Mouse (Mus musculus): ENCODE measurements at regions not wholly inside any gene's neighbourhood (a gene's known extent, or its start where the extent isn't known, plus 50 kb on each side); places are given as distances from the start of the nearest gene placed in this dataset.

DNA sequence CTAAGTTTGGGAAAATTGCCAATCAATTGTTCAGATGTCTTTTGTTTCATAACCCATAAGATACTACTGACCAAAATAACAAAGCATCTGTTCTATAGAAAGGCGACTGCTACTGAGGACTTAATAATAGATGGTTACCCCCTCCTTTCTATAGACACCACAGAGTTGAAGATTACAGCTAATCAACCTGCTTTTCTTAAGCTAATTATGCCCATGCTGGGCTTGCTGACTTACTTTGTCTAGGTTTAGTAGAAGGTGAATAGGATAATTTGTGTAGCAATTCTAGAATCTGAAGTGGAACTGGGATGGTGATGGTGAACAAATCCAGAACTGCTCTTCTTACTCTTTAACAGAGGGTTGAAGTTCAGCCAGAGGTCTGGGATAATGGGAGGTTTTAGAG, 53.8 kb upstream of the Tbx18 start:
- DNase-seq (ENCODE audit: low spot score), result no peak

DNA sequence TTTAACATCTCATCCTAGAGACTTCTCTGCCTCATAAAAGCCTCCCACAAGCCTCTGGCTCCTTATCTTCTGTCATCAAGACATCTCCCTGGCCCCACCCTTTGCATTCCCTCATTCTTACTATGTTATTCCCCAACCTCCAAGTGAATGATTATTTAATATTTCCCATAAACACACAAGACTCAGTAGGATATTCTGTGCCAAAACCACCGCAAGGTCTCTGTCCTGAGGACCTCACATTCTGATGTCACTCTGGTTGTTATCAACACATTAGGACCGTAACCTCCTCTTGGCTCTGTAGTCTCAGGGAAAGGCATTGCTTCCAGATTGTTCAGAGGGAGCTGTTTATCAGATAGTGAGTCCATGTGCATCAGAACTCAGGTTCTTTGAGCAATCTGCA, 80.7 kb upstream of the Tbx18 start:
- DNase-seq (ENCODE audit: low spot score), result no peak

- DNase-seq (ENCODE audit: low spot score), result no peak
Observed at GRCm38 (mm10) chr9:87822276-87822675, 91.2 kb upstream of the Tbx18 start.

DNA sequence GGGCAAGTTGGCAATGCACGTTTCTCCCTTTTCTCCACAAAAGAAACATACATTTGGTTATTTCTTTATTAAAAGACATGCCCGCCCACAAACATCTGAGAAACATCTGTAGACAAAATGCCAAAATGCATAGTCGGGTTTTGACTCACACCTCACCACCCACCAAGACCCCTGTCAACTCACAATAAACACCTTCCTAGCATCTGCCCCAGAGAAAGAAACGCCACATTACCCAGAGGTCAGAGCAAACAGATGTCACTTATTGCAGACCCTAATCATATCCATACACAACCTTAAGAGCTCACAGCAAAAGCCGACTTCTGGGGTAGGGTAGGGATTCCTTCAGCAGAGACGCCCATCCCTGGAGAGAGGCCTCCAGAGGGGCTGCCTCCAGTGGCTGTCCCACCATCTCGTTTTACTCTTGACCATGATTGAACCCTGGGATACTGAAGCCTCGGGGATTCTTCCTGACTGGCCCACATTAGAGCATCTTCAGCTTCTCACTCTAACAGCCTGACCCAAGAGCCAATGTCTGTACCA, 93.7 kb upstream of the Tbx18 start:
- no peak for DNase-seq (ENCODE audit: low spot score)

DNA sequence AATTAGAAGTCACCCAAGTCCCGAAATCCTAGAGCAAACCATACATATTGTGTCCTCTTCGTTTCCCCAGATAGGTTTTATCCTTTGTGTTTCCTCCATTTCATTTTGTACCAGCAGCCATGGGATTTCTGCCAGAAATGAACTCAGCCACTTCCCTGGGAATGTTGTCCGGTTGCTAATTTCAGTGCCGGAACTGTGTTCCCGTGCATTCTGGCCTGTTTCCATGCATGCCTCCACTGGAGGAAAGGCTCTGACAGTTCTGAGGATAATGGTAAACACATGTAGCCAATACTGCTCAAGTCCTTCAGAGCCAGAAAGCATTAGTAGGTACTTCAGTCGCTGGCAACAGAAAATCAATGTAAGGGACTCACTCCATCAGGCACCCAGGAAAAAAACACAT, 112.8 kb upstream of the Tbx18 start:
- DNase-seq (ENCODE audit: low spot score), result peak; percentile 95

GRCm38 (mm10) chr9:87844453-87844852, 113.4 kb upstream of the Tbx18 start:
- peak; percentile 69 for DNase-seq (ENCODE audit: low spot score)

GRCm38 (mm10) chr9:87848882-87849281, 117.8 kb upstream of the Tbx18 start:
- DNase-seq (ENCODE audit: low spot score), result no peak

DNA sequence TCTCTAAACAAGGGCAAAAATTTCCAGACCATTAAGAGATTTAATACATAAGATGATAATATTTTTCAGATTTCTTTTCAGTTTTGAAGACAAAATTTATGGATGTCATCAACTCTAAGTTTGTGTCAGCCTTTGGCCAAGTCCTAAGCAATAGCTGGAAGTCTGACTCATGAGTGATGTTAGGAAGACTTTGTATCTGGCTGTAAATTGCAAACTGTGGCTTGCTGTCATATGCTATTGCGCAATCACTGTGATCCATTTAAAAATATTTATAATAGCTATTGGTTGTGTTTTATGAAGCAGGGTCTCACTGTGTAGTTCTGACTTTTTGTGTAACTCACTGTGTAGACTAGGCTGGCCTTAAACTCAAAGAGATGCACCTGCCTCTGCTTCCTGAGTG, 119.1 kb upstream of the Tbx18 start:
- DNase-seq (ENCODE audit: low spot score), result peak; percentile 50

DNA sequence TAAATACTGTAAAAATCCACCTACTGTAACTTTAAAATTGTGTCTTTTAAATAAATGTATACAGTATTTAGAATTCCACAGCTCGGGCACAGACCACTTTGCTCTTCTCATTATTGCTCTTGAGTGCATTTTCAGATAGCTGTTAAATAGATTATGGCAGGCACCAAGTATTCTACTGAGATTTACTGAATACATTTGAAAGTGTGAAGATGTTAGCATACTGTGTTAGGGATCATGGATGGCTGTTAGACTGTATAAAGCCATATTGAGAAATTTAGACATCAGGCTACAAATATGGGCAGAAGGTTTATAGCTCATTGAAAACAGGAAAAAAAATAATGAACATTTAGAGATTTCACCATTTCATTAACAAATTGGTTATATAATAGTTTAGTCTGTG, 130.5 kb upstream of the Tbx18 start:
- no peak for DNase-seq (ENCODE audit: low spot score)

DNA sequence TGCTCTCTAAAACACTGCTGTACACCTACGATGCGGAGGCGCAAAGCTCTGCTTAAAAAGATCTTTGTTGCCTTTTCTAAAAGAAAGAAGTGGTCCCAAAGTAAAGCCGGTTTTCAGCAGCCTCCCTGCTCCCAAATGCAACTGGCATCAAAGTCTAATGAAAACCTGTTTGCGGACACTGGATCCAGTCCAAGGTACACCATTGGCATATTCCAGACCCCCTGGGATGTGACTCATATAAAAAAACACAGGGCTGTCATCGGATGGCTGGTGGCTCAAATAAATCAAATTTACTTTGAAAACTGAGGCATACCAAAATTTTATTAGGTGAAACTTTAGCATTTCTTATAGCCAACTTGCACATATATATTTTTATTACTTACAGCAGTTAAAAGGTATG, 134.2 kb upstream of the Tbx18 start:
- DNase-seq (ENCODE audit: low spot score), result no peak

GRCm38 (mm10) chr9:87872384-87872905, 141.4 kb upstream of the Tbx18 start:
- DNase-seq (ENCODE audit: low spot score), result no peak

DNA sequence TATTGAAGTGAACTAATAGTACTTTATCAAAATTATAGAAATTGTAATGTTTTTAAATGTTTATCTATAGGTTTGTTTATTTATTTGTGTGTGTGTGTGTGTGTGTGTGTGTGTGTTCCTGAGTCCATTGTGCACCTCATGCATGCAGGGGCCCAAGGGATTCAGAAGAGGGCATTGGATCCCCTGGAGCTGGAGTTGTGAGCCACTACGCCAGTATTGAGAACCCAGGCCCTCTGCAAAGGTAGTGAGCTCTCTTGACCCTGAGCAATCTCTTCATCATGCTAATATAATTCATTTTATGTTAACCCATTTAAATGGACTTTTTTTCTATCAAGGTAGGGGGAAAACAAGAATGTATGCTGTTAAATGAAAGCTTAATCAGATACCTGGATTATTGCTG, 151.5 kb upstream of the Tbx18 start:
- no peak for DNase-seq (ENCODE audit: low spot score)

DNA sequence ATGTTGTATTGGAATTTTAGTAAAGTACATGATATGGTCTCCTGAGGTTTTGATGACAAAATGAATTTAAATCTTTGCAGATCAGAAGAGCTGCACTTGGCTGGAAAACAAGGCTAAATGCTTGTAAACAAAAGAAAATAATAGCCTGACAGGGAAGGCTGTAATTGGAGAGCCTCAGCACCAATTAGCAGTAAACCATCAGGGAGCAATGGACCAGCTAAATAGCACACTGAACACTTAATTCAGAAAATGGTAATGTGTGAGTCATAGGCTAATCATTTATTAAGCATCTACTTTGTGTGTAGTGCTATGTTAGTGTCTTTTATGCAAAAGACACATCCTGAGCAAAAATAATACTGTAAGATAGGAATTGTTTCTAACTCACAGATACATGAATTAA, 152.0 kb upstream of the Tbx18 start:
- no peak for DNase-seq (ENCODE audit: low spot score)

DNA sequence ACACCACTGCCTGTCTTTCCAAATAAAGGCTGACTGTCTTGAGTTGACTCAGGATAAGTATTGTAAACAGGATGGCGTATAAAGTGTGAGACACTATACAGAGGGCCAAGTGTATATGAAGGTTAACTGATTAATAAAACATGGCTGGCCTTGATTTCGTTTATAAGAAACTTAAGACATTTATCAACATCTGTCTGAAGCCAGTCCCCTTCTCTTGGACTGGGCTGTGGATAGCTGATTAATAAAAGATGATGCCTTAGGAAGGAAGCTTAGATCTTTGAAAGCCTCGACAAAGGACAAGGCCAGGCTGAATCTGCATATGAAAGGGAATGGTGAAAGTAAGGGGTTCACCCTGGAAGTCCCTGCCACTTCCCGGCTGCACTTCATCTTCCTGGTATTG, 163.0 kb upstream of the Tbx18 start:
- no peak for DNase-seq (ENCODE audit: low spot score)

GRCm38 (mm10) chr9:87894596-87894995, 163.5 kb upstream of the Tbx18 start:
- no peak for DNase-seq (ENCODE audit: low spot score)

GRCm38 (mm10) chr9:87895526-87895925, 164.5 kb upstream of the Tbx18 start:
- peak; percentile 14 for DNase-seq (ENCODE audit: low spot score)

DNA sequence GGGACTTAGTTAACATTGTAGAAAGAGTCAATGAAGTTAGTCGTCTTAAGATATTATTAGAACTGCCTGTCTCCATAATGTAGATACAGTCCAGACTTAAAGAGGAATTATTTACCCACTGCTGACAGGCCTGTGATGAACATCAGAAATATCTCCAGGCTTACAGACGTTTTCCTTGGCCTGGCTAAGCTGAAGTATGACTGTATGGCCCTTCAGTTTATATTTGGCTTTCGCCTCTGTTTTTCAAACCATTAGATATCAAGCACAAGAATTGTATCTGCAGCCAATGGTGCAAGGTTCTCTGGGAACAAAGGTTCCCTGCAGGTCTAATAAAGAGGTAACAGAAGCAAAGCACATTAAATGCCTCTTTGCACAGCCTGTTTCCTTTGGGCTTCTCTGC, 166.3 kb upstream of the Tbx18 start:
- peak; percentile 14 for DNase-seq (ENCODE audit: low spot score)

DNA sequence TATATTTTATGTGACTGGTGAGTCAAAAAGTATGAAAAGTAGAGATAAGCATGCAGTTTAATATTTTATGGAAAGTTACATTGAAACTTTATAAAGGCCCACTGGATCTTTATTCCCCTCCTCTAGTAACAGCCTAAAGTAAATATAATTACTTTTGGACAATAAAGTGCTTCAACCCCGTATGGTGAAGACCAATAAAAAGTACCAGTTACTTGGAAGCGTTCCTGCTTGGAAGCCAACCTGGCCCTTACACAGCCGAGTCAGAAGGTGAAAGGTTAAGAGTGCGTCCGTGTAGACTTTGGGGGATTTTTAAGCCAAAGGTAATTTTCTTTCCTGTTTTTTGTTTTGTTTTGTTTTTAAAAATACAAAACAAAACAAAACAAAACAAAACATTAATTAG, 168.3 kb upstream of the Tbx18 start:
- DNase-seq (ENCODE audit: low spot score), result no peak

GRCm38 (mm10) chr9:87899800-87900199, 168.7 kb upstream of the Tbx18 start:
- no peak for DNase-seq (ENCODE audit: low spot score)

GRCm38 (mm10) chr9:87921291-87921690, 190.2 kb upstream of the Tbx18 start:
- peak; percentile 7 for DNase-seq (ENCODE audit: low spot score)

- DNase-seq (ENCODE audit: low spot score), result no peak
Observed at GRCm38 (mm10) chr9:87925151-87925550, 194.1 kb upstream of the Tbx18 start.

GRCm38 (mm10) chr9:87933230-87933629, 202.2 kb upstream of the Tbx18 start:
- DNase-seq (ENCODE audit: low spot score), result no peak

- peak; percentile 49 for DNase-seq (ENCODE audit: low spot score)
Observed at GRCm38 (mm10) chr9:87952426-87952825, 221.4 kb upstream of the Tbx18 start.

GRCm38 (mm10) chr9:87954941-87955340, 223.9 kb upstream of the Tbx18 start:
- DNase-seq (ENCODE audit: low spot score), result no peak

DNA sequence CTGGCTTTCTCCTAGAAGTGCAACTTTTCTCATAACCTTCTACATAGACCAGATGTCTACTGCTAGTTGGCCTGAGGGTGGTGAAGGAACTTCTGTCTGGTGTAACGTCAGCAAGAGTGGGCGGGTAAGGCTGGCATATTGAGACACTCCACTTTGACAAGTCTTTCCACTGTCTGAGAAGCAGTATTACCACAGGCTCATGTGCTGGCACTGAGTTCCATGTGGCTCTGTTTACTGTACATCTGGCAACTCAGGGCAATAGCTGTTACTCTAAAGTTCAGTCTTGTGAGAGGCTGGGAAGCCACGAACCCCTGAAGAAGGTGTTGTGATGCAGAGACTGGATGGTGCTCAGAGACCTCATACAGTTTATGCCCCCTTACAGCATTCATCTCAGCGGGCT, 230.7 kb upstream of the Tbx18 start:
- peak; percentile 53 for DNase-seq (ENCODE audit: low spot score)
